Mouse (Mus musculus): Measurements from ENCODE around the gene Csn1s1.

Csn1s1 gene

GRCm38 (mm10) chr5:87665908-87666307 lies at the start of gene Csn1s1:
Csn1s1 (plus strand) TSS chr5:87666208.
- DNase-seq = no peak

DNA sequence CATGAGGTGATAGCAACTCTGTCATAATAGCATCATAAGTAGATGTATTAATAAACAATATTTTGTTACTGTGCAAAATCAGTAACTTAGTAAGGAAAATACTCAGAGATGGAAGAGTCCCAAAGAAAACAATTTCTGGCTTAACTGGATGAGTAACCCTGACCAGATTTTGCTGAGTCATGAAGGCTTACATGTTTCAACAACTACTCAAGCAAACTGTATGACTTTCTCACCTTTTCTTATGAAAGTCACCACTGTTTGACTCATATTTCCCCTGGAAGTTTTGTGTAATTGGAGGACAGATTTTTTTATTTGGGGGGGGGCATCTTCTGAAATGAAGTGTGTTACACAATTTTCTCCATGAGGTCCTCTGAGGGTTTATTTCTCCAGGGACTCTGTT lies 43.3 kb upstream of the Csn1s1 start:
- DNase-seq = no peak

DNA sequence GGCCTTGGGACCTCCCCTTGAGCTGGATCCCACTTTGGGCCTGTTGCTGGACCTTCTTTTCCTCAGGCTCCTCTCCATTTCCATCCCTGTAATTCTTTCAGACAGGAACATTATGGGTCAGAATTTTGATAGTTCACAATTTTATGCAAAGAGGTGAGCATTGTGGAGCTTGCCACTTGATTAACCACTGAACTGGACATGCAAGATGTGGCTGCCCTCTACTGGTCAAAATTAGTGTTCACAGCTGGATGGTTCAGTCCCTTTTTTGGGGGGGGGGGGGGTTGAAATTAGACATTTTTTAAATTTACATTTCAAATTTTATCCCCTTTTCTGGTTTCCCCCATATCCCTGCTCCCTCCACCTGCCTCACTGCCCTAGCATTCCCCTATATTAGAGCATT lies 23.2 kb upstream of the Csn1s1 start:
- no peak for DNase-seq

GRCm38 (mm10) chr5:87699530-87699929 lies 33.5 kb downstream of the Csn1s1 start, which contains the start of gene Csn2:
Csn2 (minus strand) TSS chr5:87699630.
- no peak for DNase-seq

- DNase-seq = no peak
These were observed 39.9 kb downstream of the Csn1s1 start for GRCm38 (mm10) chr5:87705891-87706290.

Measured in thymus, postnatal 4 days (tissue).